Mouse (Mus musculus): ENCODE results near the gene Gm45753. TPM values are rescaled to one million over a fixed set of nuclear protein-coding genes. Genes with fewer than 3 reads are reported as not detected.
"Not testable (repeated sequence)": the region's sequence is repeated elsewhere in the genome, so short reads cannot be mapped to it uniquely, and the experiment has no call there.

The Gm45753 gene
- total RNA-seq, 1 experiment, result not detected

GRCm38 (mm10) chr8:45329206-45329980 is 21.1 kb upstream of the Gm45753 start:
- H3K4me3 ChIP-seq (ENCODE audit: insufficient read depth in 1 of 2, low read depth in 1 of 2, low read length in 2 of 2, poor library complexity in 1 of 2, severe bottlenecking in 1 of 2), result no peak overlapping the region
- no peak for TF ChIP-seq ZNF384 (IDR thresholded peaks at IDR 0.05; ENCODE audit: low read depth, low read length)
- no peak for TF ChIP-seq HCFC1 (IDR thresholded peaks at IDR 0.05; ENCODE audit: borderline replicate concordance, insufficient read depth, low read length)
- no peak for TF ChIP-seq MAFK (IDR thresholded peaks at IDR 0.05; ENCODE audit: insufficient read depth, low read depth, low read length)
- no peak for TF ChIP-seq CHD2 (IDR thresholded peaks at IDR 0.05; ENCODE audit: low read depth, low read length)
- no peak for TF ChIP-seq ZC3H11A (IDR thresholded peaks at IDR 0.05; ENCODE audit: borderline replicate concordance, low read depth, low read length)
- H3K27ac ChIP-seq (ENCODE audit: insufficient read depth, low read depth, low read length, poor library complexity, severe bottlenecking), result no peak overlapping the region
- in situ Hi-C loops (cut with MboI; ENCODE audit: low sequenced_read_pairs in 2 of 2, unreplicated experiment in 2 of 2), result no loop called here
- no peaks in the 10 kb centered on the region for H3K9me3 ChIP-seq (ENCODE audit: control insufficient read depth, insufficient read depth, low read depth, low read length)
- H3K4me1 ChIP-seq (ENCODE audit: control insufficient read depth in 2 of 2, insufficient read depth in 2 of 2, low read length in 2 of 2, poor library complexity in 1 of 2), result no peaks in the 10 kb centered on the region
- DNase-seq (ENCODE audit: low read depth, low spot score), result no peak
- no peaks in the 10 kb centered on the region for H3K36me3 ChIP-seq (ENCODE audit: control insufficient read depth, insufficient read depth, low read length, poor library complexity, severe bottlenecking)
- no peak overlapping the region for H3K9ac ChIP-seq (ENCODE audit: insufficient read depth, low read depth, low read length, poor library complexity, severe bottlenecking)

GRCm38 (mm10) chr8:45327076-45327475 is 18.8 kb upstream of the Gm45753 start:
- H3K4me3 ChIP-seq (ENCODE audit: insufficient read depth in 1 of 2, low read depth in 1 of 2, low read length in 2 of 2, poor library complexity in 1 of 2, severe bottlenecking in 1 of 2); H3K36me3 ChIP-seq (ENCODE audit: control insufficient read depth, insufficient read depth, low read length, poor library complexity, severe bottlenecking); H3K4me1 ChIP-seq (ENCODE audit: control insufficient read depth in 2 of 2, insufficient read depth in 2 of 2, low read length in 2 of 2, poor library complexity in 1 of 2); DNase-seq (ENCODE audit: low read depth, low spot score); H3K9ac ChIP-seq (ENCODE audit: insufficient read depth, low read depth, low read length, poor library complexity, severe bottlenecking); H3K27ac ChIP-seq (ENCODE audit: insufficient read depth, low read depth, low read length, poor library complexity, severe bottlenecking); H3K9me3 ChIP-seq (ENCODE audit: control insufficient read depth, insufficient read depth, low read depth, low read length); in situ Hi-C loops (cut with MboI; ENCODE audit: low sequenced_read_pairs in 2 of 2, unreplicated experiment in 2 of 2): not testable (repeated sequence)

GRCm38 (mm10) chr8:45324151-45324550 is 15.9 kb upstream of the Gm45753 start:
- H3K9me3 ChIP-seq (ENCODE audit: control insufficient read depth, insufficient read depth, low read depth, low read length), result no peaks in the 10 kb centered on the region
- DNase-seq (ENCODE audit: low read depth, low spot score), result no peak
- no peak for TF ChIP-seq ZC3H11A (IDR thresholded peaks at IDR 0.05; ENCODE audit: borderline replicate concordance, low read depth, low read length)
- TF ChIP-seq ZNF384 (IDR thresholded peaks at IDR 0.05; ENCODE audit: low read depth, low read length), result no peak
- no peak for TF ChIP-seq HCFC1 (IDR thresholded peaks at IDR 0.05; ENCODE audit: borderline replicate concordance, insufficient read depth, low read length)
- no peak for TF ChIP-seq MAFK (IDR thresholded peaks at IDR 0.05; ENCODE audit: insufficient read depth, low read depth, low read length)
- TF ChIP-seq CHD2 (IDR thresholded peaks at IDR 0.05; ENCODE audit: low read depth, low read length), result no peak

GRCm38 (mm10) chr8:45321365-45321764 is 13.1 kb upstream of the Gm45753 start:
- H3K4me3 ChIP-seq (ENCODE audit: insufficient read depth in 1 of 2, low read depth in 1 of 2, low read length in 2 of 2, poor library complexity in 1 of 2, severe bottlenecking in 1 of 2), result no peak overlapping the region
- H3K27ac ChIP-seq (ENCODE audit: insufficient read depth, low read depth, low read length, poor library complexity, severe bottlenecking), result no peak overlapping the region
- in situ Hi-C loops (cut with MboI; ENCODE audit: low sequenced_read_pairs in 2 of 2, unreplicated experiment in 2 of 2), result no loop called here
- DNase-seq (ENCODE audit: low read depth, low spot score), result no peak
- H3K4me1 ChIP-seq (ENCODE audit: control insufficient read depth in 2 of 2, insufficient read depth in 2 of 2, low read length in 2 of 2, poor library complexity in 1 of 2), result no peaks in the 10 kb centered on the region
- no peaks in the 10 kb centered on the region for H3K36me3 ChIP-seq (ENCODE audit: control insufficient read depth, insufficient read depth, low read length, poor library complexity, severe bottlenecking)
- TF ChIP-seq HCFC1 (IDR thresholded peaks at IDR 0.05; ENCODE audit: borderline replicate concordance, insufficient read depth, low read length) (no peak), MAFK (IDR thresholded peaks at IDR 0.05; ENCODE audit: insufficient read depth, low read depth, low read length) (no peak), CHD2 (IDR thresholded peaks at IDR 0.05; ENCODE audit: low read depth, low read length) (no peak), ZNF384 (IDR thresholded peaks at IDR 0.05; ENCODE audit: low read depth, low read length) (no peak), ZC3H11A (IDR thresholded peaks at IDR 0.05; ENCODE audit: borderline replicate concordance, low read depth, low read length) (no peak)
- H3K9ac ChIP-seq (ENCODE audit: insufficient read depth, low read depth, low read length, poor library complexity, severe bottlenecking), result no peak overlapping the region
- no peaks in the 10 kb centered on the region for H3K9me3 ChIP-seq (ENCODE audit: control insufficient read depth, insufficient read depth, low read depth, low read length)

More at GRCm38 (mm10) chr8:45324151-45324550, 15.9 kb upstream of the Gm45753 start:
- Histone ChIP-seq H3K36me3 (ENCODE audit: control insufficient read depth, insufficient read depth, low read length, poor library complexity, severe bottlenecking) (no peaks in the 10 kb centered on the region), H3K27ac (ENCODE audit: insufficient read depth, low read depth, low read length, poor library complexity, severe bottlenecking) (no peak overlapping the region), H3K4me1 (ENCODE audit: control insufficient read depth in 2 of 2, insufficient read depth in 2 of 2, low read length in 2 of 2, poor library complexity in 1 of 2) (no peaks in the 10 kb centered on the region), H3K9ac (ENCODE audit: insufficient read depth, low read depth, low read length, poor library complexity, severe bottlenecking) (no peak overlapping the region), H3K4me3 (ENCODE audit: insufficient read depth in 1 of 2, low read depth in 1 of 2, low read length in 2 of 2, poor library complexity in 1 of 2, severe bottlenecking in 1 of 2) (no peak overlapping the region)
- in situ Hi-C loops (cut with MboI; ENCODE audit: low sequenced_read_pairs in 2 of 2, unreplicated experiment in 2 of 2), result no loop called here

GRCm38 (mm10) chr8:45320930-45321329 is 12.7 kb upstream of the Gm45753 start:
- Histone ChIP-seq H3K9ac (ENCODE audit: insufficient read depth, low read depth, low read length, poor library complexity, severe bottlenecking) (no peak overlapping the region), H3K4me3 (ENCODE audit: insufficient read depth in 1 of 2, low read depth in 1 of 2, low read length in 2 of 2, poor library complexity in 1 of 2, severe bottlenecking in 1 of 2) (no peak overlapping the region), H3K9me3 (ENCODE audit: control insufficient read depth, insufficient read depth, low read depth, low read length) (no peaks in the 10 kb centered on the region), H3K4me1 (ENCODE audit: control insufficient read depth in 2 of 2, insufficient read depth in 2 of 2, low read length in 2 of 2, poor library complexity in 1 of 2) (no peaks in the 10 kb centered on the region), H3K36me3 (ENCODE audit: control insufficient read depth, insufficient read depth, low read length, poor library complexity, severe bottlenecking) (no peaks in the 10 kb centered on the region), H3K27ac (ENCODE audit: insufficient read depth, low read depth, low read length, poor library complexity, severe bottlenecking) (no peak overlapping the region)
- TF ChIP-seq HCFC1 (IDR thresholded peaks at IDR 0.05; ENCODE audit: borderline replicate concordance, insufficient read depth, low read length), result no peak
- in situ Hi-C loops (cut with MboI; ENCODE audit: low sequenced_read_pairs in 2 of 2, unreplicated experiment in 2 of 2), result no loop called here
- no peak for DNase-seq (ENCODE audit: low read depth, low spot score)

All from ES-E14 (cell line).